8 mouse cellular contexts compared by ENCODE assay signal in the genomic region with DNA sequence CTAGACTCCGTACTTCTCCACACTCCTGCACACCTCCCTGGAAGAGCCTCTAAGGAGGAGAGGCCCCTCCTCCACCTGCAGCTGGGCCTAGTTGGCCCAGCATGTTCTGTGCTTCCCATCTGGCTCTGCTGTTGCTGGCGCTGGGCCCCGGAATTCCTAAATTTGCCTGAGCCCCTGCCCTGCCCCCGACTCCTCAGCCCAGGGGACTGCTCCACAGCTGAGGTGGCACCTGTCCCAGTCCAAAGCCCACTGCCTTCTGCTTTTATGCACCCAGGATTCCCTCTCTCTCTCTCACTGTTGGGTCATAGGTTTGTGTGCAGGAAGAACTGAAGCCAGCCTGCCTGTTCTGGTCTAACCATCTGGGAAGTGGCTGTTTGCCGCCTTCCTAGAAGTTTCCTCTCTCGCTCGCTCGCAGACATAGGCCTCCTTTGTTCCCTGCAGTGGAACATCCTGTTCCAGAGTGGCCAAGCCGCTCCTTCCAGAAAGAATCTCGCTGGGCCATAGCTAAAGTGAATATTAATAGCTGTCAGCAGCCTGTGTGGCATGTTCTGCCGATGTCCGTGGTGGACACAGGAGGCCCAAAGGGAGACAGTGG. TPM values are rescaled to one million over a fixed set of nuclear protein-coding genes. Genes with fewer than 3 reads are reported as not detected.
A peak's percentile ranks its signal among the peaks of the same experiment; 100 is the strongest.
DNase-seq lines count a peak whose midpoint lies in the region; ATAC-seq and TF ChIP-seq lines count a peak whose summit lies in the region.

No protein-coding gene starts in this region.

- ATAC-seq in kidney, postnatal 0 days (replicated peaks; ENCODE audit: low FRiP score, low read depth), result no peak; the same call in 1 of the 2 replicates
- peak; percentile 20; the same call in 1 of the 2 replicates for ATAC-seq in stomach, embryonic 16.5 days (ENCODE audit: insufficient read depth, low FRiP score)

- H3K9ac ChIP-seq in kidney, postnatal 0 days (ENCODE audit: low read depth, low read length), result no peak overlapping the region
- no peak overlapping the region for H3K9ac ChIP-seq in stomach, embryonic 16.5 days (ENCODE audit: low read length)

- H3K9me3 ChIP-seq in kidney, postnatal 0 days (replicated peaks; ENCODE audit: low read length), result no peaks in the 10 kb centered on the region
- H3K9me3 ChIP-seq in stomach, embryonic 16.5 days (replicated peaks; ENCODE audit: control insufficient read depth, low read length), result no peaks in the 10 kb centered on the region

- peak; percentile 25 for DNase-seq in adrenal gland, postnatal 10 days
- DNase-seq in adrenal gland, postnatal 4 days (ENCODE audit: low spot score in 2 of 2), result no peak
- peak; percentile 77 for DNase-seq in adipocyte (ENCODE audit: low spot score)
- peak; percentile 39 to 66 for DNase-seq in gastrocnemius, postnatal 4 days (ENCODE audit: low spot score in 2 of 2)
- peak; percentile 25 for DNase-seq in kidney, postnatal 0 days (ENCODE audit: low spot score)
- DNase-seq in lung, adult 2 months, result peak; percentile 36
- no peak for DNase-seq in ovary, adult 18-20 months (ENCODE audit: low spot score)

- no peaks in the 10 kb centered on the region for H3K27me3 ChIP-seq in kidney, postnatal 0 days (ENCODE audit: insufficient read depth, low read length)
- H3K27me3 ChIP-seq in stomach, embryonic 16.5 days (ENCODE audit: control insufficient read depth, insufficient read depth, low read length), result no peaks in the 10 kb centered on the region

- 56% methylated on average over 12 of the region's 12 CpGs for WGBS in kidney, postnatal 0 days
- 24% methylated on average over 12 of the region's 12 CpGs for WGBS in lung, adult 2 months
- WGBS in stomach, embryonic 16.5 days, result 48% methylated on average over 12 of the region's 12 CpGs

- peaks cover 10% of the 10 kb centered on the region; the same call in 1 of the 2 replicates for H3K4me1 ChIP-seq in kidney, postnatal 0 days (replicated peaks; ENCODE audit: insufficient read depth, low read length)
- H3K4me1 ChIP-seq in lung, adult 2 months (ENCODE audit: control insufficient read depth, insufficient read depth, low read length), result peaks cover 39% of the 10 kb centered on the region
- peaks cover 6% of the 10 kb centered on the region; the same call in 1 of the 2 replicates for H3K4me1 ChIP-seq in stomach, embryonic 16.5 days (ENCODE audit: control insufficient read depth, insufficient read depth, low read length)

- TF ChIP-seq POLR2A in lung, adult 2 months (IDR thresholded peaks at IDR 0.05; ENCODE audit: borderline replicate concordance, extremely low read depth, low read depth, low read length), result no peak

- no peak overlapping the region for H3K4me3 ChIP-seq in kidney, postnatal 0 days (replicated peaks; ENCODE audit: low read depth, low read length)
- H3K4me3 ChIP-seq in lung, adult 2 months (replicated peaks; ENCODE audit: extremely low read depth, low read depth, low read length), result no peak overlapping the region
- H3K4me3 ChIP-seq in stomach, embryonic 16.5 days (replicated peaks; ENCODE audit: low read length), result no peak overlapping the region

- TF ChIP-seq CTCF in kidney, postnatal 0 days (IDR thresholded peaks at IDR 0.05; ENCODE audit: low read depth), result no peak
- no peak for TF ChIP-seq CTCF in lung, adult 2 months (IDR thresholded peaks at IDR 0.05; ENCODE audit: insufficient read depth, low read length)

- H3K4me2 ChIP-seq in kidney, postnatal 0 days (ENCODE audit: low read length), result no peak overlapping the region
- H3K4me2 ChIP-seq in stomach, embryonic 16.5 days (ENCODE audit: low read depth, low read length), result no peak overlapping the region

- peaks cover 7% of the 10 kb centered on the region; the same call in 1 of the 2 replicates for H3K36me3 ChIP-seq in kidney, postnatal 0 days (ENCODE audit: insufficient read depth, low read length)
- no peaks in the 10 kb centered on the region for H3K36me3 ChIP-seq in stomach, embryonic 16.5 days (ENCODE audit: control insufficient read depth, insufficient read depth, low read length)

- no peak overlapping the region for H3K27ac ChIP-seq in kidney, postnatal 0 days
- peak overlapping the region; percentile 42; the same call in 1 of the 2 replicates for H3K27ac ChIP-seq in stomach, embryonic 16.5 days (ENCODE audit: low read length)

RNA-seq across cellular contexts. Expression of gene Klf15, which starts 8.7 kb away (rescaled TPM):
- 10 to 100 TPM; 14.8 to 42.1 TPM for total RNA-seq in adrenal gland, postnatal 10 days (2021)
- 10 to 100 TPM; 14.3 to 15.0 TPM for total RNA-seq in adrenal gland, postnatal 4 days (2021)
- 1 to 10 TPM; 6.3 to 6.7 TPM for total RNA-seq in gastrocnemius, postnatal 4 days (2021)
- polyA plus RNA-seq in kidney, postnatal 0 days (2015; fragmentation: Nextera tagmentation; extraction: Ambion mirVana), result 17.1 and 20.8 TPM in 2 replicates
- 55.7 and 145 TPM in 2 replicates for polyA plus RNA-seq in lung, adult 2 months (2012; rRNA removed)
- 8.8 and 10.2 TPM in 2 replicates for polyA plus RNA-seq in stomach, embryonic 16.5 days (2015; fragmentation: Nextera tagmentation; extraction: Ambion mirVana)

RNA-seq across cellular contexts. Expression of gene Aldh1l1, which starts 15.2 kb away (rescaled TPM):
- total RNA-seq in adrenal gland, postnatal 10 days (2021), result 10 to 100 TPM; 51.9 to 95.0 TPM
- total RNA-seq in adrenal gland, postnatal 4 days (2021), result 10 to 100 TPM; 70.6 to 81.5 TPM
- 1 to 10 TPM; 2.2 to 2.9 TPM for total RNA-seq in gastrocnemius, postnatal 4 days (2021)
- polyA plus RNA-seq in kidney, postnatal 0 days (2015; fragmentation: Nextera tagmentation; extraction: Ambion mirVana), result 42.8 and 47.1 TPM in 2 replicates
- 14.7 and 17.9 TPM in 2 replicates for polyA plus RNA-seq in lung, adult 2 months (2012; rRNA removed)
- polyA plus RNA-seq in stomach, embryonic 16.5 days (2015; fragmentation: Nextera tagmentation; extraction: Ambion mirVana), result 13.1 and 14.9 TPM in 2 replicates

RNA-seq across cellular contexts. Expression of gene Cfap100, which starts 42.4 kb away (rescaled TPM):
- under 1 TPM; 0.58 to 0.90 TPM for total RNA-seq in adrenal gland, postnatal 10 days (2021)
- under 1 TPM; 0.14 to 0.76 TPM for total RNA-seq in adrenal gland, postnatal 4 days (2021)
- total RNA-seq in gastrocnemius, postnatal 4 days (2021), result under 1 TPM; 0.26 to 0.37 TPM
- 0.48 and 0.71 TPM in 2 replicates for polyA plus RNA-seq in kidney, postnatal 0 days (2015; fragmentation: Nextera tagmentation; extraction: Ambion mirVana)
- polyA plus RNA-seq in lung, adult 2 months (2012; rRNA removed), result 5.6 and 8.0 TPM in 2 replicates
- 0.31 and 0.46 TPM in 2 replicates for polyA plus RNA-seq in stomach, embryonic 16.5 days (2015; fragmentation: Nextera tagmentation; extraction: Ambion mirVana)

Comparison
In these comparisons a context has a peak if more than half of its experiments do, and no peak if none do; other contexts are left out.
1. DNase-seq: peak in adrenal gland, postnatal 10 days (single experiment), adipocyte (single experiment), gastrocnemius, postnatal 4 days (2 of 2), kidney, postnatal 0 days (single experiment) and lung, adult 2 months (single experiment); none in adrenal gland, postnatal 4 days (0 of 2) and ovary, adult 18-20 months (single experiment).
2. RNA of gene Aldh1l1, which starts 15.2 kb away (total RNA-seq): 51.9 to 95.0 TPM in adrenal gland, postnatal 10 days and 70.6 to 81.5 TPM in adrenal gland, postnatal 4 days; 2.2 to 2.9 TPM in gastrocnemius, postnatal 4 days; every median in the first group is over 10 times any median in the second.